Mouse (Mus musculus) E14TG2a.4 (cell line): ENCODE measurements around the gene Timp2.

Experiments
- CTCF ChIP-seq: conservative IDR thresholded peaks from 2 replicates; pipeline ENCODE4 v1.5.1; 2014; ENCODE audit warnings: low read length
- NANOG ChIP-seq: IDR thresholded peaks from 2 replicates; pipeline ENCODE4 v1.6.1; 2014; ENCODE audit warnings: borderline replicate concordance, low read length, mixed read lengths
- POU5F1 ChIP-seq: IDR thresholded peaks from 2 replicates; pipeline ENCODE4 v1.6.1; 2014; ENCODE audit warnings: low read length, borderline replicate concordance

GRCm38 (mm10) chr11:118297967-118298366, 57.6 kb downstream of the Timp2 start:
- TF ChIP-seq CTCF (peak; percentile 30), NANOG (no peak), POU5F1 (no peak)
